Mouse (Mus musculus) hindbrain, embryonic 14.5 days (tissue): ENCODE data around the gene Ddx11. TPM values are rescaled to one million over a fixed set of nuclear protein-coding genes. Genes with fewer than 3 reads are reported as not detected.

ENCODE experiments used
- ATAC-seq: fragments of 200-750 bp; cut with Nextera tagmentation; 2 replicates; pipeline ENCODE4 v1.8.0; 2017; ENCODE audit warnings: moderate number of reproducible peaks, mild to moderate bottlenecking, moderate TSS enrichment, moderate library complexity; ENCODE audit not compliant: low FRiP score
- DNase-seq: peaks from one replicate; pipeline ENCODE4 v3.0.0-alpha.2; 2015; ENCODE audit warnings: low spot score
- H3K27ac ChIP-seq: fragments of 300-500 bp; sonication (generic); 2 replicates; pipeline ENCODE4 v1.5.1; 2014; ENCODE audit warnings: mild to moderate bottlenecking, moderate library complexity
- H3K27me3 ChIP-seq: fragments of 300-500 bp; sonication (generic); 2 replicates; pipeline ENCODE4 v1.6.1; 2014; ENCODE audit warnings: mild to moderate bottlenecking, low read length, mixed read lengths; ENCODE audit not compliant: control insufficient read depth, insufficient read depth
- H3K36me3 ChIP-seq: fragments of 300-500 bp; sonication (generic); replicated peaks from 2 replicates; pipeline ENCODE4 v1.6.1; 2014; ENCODE audit not compliant: control insufficient read depth, insufficient read depth
- H3K4me1 ChIP-seq: fragments of 300-500 bp; sonication (generic); replicated peaks from 2 replicates; pipeline ENCODE4 v1.6.1; 2014; ENCODE audit warnings: antibody characterized with exemption, low read length, mixed read lengths; ENCODE audit not compliant: control insufficient read depth, insufficient read depth
- H3K4me2 ChIP-seq: fragments of 300-500 bp; sonication (generic); replicated peaks from 2 replicates; pipeline ENCODE4 v1.6.1; 2014; ENCODE audit warnings: mild to moderate bottlenecking, moderate library complexity
- H3K4me3 ChIP-seq: fragments of 300-500 bp; sonication (generic); replicated peaks from 2 replicates; pipeline ENCODE4 v1.5.1; 2014; ENCODE audit warnings: mild to moderate bottlenecking, low read length
- H3K9ac ChIP-seq: fragments of 300-500 bp; sonication (generic); 2 replicates; pipeline ENCODE4 v1.6.1; 2014
- H3K9me3 ChIP-seq: fragments of 300-500 bp; sonication (generic); 2 replicates; pipeline ENCODE4 v1.6.1; 2016; ENCODE audit warnings: low read length; ENCODE audit not compliant: control insufficient read depth
- WGBS: fragments of 180-500 bp; shearing (Covaris S2); extraction: QIAGEN DNeasy Blood & Tissue Kit; methylation state at CpG from one replicate; pipeline ENCODE4 v1.1.7; 2014; 5-methylcytosine and 5-hydroxymethylcytosine counted together
- polyA plus RNA-seq: library from polyadenylated mRNA; unstranded; fragments of >200 nt; fragmentation: Nextera tagmentation; extraction: Ambion mirVana; gene quantifications from 2 replicates; pipeline ENCODE4 v1.2.1, GENCODE M21; 2014

Gene Ddx11
- polyA plus RNA-seq: 4.1 and 4.6 TPM in 2 replicates

GRCm38 (mm10) chr17:66123066-66123815, at the start of gene Ddx11:
Gene Ddx11 (plus strand): TSS chr17:66123520.
- Histone ChIP-seq H3K9ac (peak within 1 kb of the TSS; percentile 65), H3K4me3 (peak within 1 kb of the TSS; percentile 78), H3K36me3 (peaks cover 18% of the 10 kb centered on the region), H3K27me3 (no peaks in the 10 kb centered on the region), H3K27ac (peak within 1 kb of the TSS; percentile 47), H3K4me2 (peak within 1 kb of the TSS; percentile 67), H3K9me3 (no peaks in the 10 kb centered on the region), H3K4me1 (peaks cover 5% of the 10 kb centered on the region)
- DNase-seq: peak; percentile 97
- peak; percentile 75 for ATAC-seq
- 5% methylated on average over 45 of the region's 45 CpGs for WGBS

GRCm38 (mm10) chr17:66073971-66074370, 49.3 kb upstream of the Ddx11 start:
- H3K9me3 ChIP-seq: no peaks in the 10 kb centered on the region
- no peak for ATAC-seq
- peaks cover 32% of the 10 kb centered on the region for H3K4me1 ChIP-seq
- H3K27me3 ChIP-seq: no peaks in the 10 kb centered on the region
- 89% methylated on average over 7 of the region's 7 CpGs for WGBS
- peaks cover 4% of the 10 kb centered on the region; the same call in 1 of the 2 replicates for H3K36me3 ChIP-seq
- DNase-seq: no peak
- H3K27ac ChIP-seq: no peak overlapping the region
- no peak overlapping the region for H3K4me2 ChIP-seq
- H3K9ac ChIP-seq: no peak overlapping the region
- no peak overlapping the region for H3K4me3 ChIP-seq

GRCm38 (mm10) chr17:66075827-66076173, 47.5 kb upstream of the Ddx11 start:
- DNase-seq (no peak), ATAC-seq (no peak)
- Histone ChIP-seq H3K36me3 (peaks cover 20% of the 10 kb centered on the region), H3K9ac (peak overlapping the region; percentile 93), H3K4me3 (peak overlapping the region; percentile 96), H3K4me1 (peaks cover 32% of the 10 kb centered on the region), H3K27me3 (no peaks in the 10 kb centered on the region), H3K9me3 (no peaks in the 10 kb centered on the region), H3K4me2 (peak overlapping the region; percentile 89), H3K27ac (peak overlapping the region; percentile 97)
- WGBS: 6% methylated on average over 12 of the region's 12 CpGs

- Histone ChIP-seq H3K27me3 (no peaks in the 10 kb centered on the region), H3K36me3 (peaks cover 26% of the 10 kb centered on the region), H3K4me3 (peak overlapping the region; percentile 96), H3K9ac (peak overlapping the region; percentile 93), H3K27ac (peak overlapping the region; percentile 97), H3K4me2 (peak overlapping the region; percentile 89), H3K9me3 (no peaks in the 10 kb centered on the region), H3K4me1 (peaks cover 32% of the 10 kb centered on the region)
- DNase-seq: peak; percentile 58
- WGBS: under 1% methylated on average over 77 of the region's 95 CpGs
- ATAC-seq: peak; percentile 84
Measured at GRCm38 (mm10) chr17:66076174-66076927, 47.0 kb upstream of the Ddx11 start.

- Histone ChIP-seq H3K27me3 (no peaks in the 10 kb centered on the region), H3K9ac (peak within 1 kb of the TSS; percentile 93), H3K4me1 (peaks cover 32% of the 10 kb centered on the region), H3K27ac (peak within 1 kb of the TSS; percentile 97), H3K4me3 (peak within 1 kb of the TSS; percentile 96), H3K36me3 (peaks cover 29% of the 10 kb centered on the region), H3K4me2 (peak within 1 kb of the TSS; percentile 89), H3K9me3 (no peaks in the 10 kb centered on the region)
- ATAC-seq (peak; percentile 98), DNase-seq (peak; percentile 91)
- under 1% methylated on average over 53 of the region's 53 CpGs for WGBS
Measured at GRCm38 (mm10) chr17:66076934-66077333, 46.4 kb upstream of the Ddx11 start, which contains the start of gene Ankrd12. Gene Ankrd12 (minus strand): TSS chr17:66077089.

GRCm38 (mm10) chr17:66077437-66077850, 45.9 kb upstream of the Ddx11 start:
- peaks cover 32% of the 10 kb centered on the region for H3K4me1 ChIP-seq
- H3K36me3 ChIP-seq: peaks cover 29% of the 10 kb centered on the region
- H3K9me3 ChIP-seq: no peaks in the 10 kb centered on the region
- peak overlapping the region; percentile 97 for H3K27ac ChIP-seq
- H3K9ac ChIP-seq: peak overlapping the region; percentile 93
- no peaks in the 10 kb centered on the region for H3K27me3 ChIP-seq
- ATAC-seq: peak; percentile 71
- peak; percentile 33 for DNase-seq
- WGBS: under 1% methylated on average over 23 of the region's 23 CpGs
- peak overlapping the region; percentile 89 for H3K4me2 ChIP-seq
- H3K4me3 ChIP-seq: peak overlapping the region; percentile 96

GRCm38 (mm10) chr17:66084486-66084885, 38.8 kb upstream of the Ddx11 start:
- no peaks in the 10 kb centered on the region for H3K4me1 ChIP-seq
- H3K4me2 ChIP-seq: no peak overlapping the region
- no peak overlapping the region for H3K27ac ChIP-seq
- H3K36me3 ChIP-seq: peaks cover 68% of the 10 kb centered on the region
- WGBS: 86% methylated on average over 1 of the region's 1 CpGs
- no peak for DNase-seq
- H3K9ac ChIP-seq: no peak overlapping the region
- H3K27me3 ChIP-seq: no peaks in the 10 kb centered on the region
- H3K4me3 ChIP-seq: no peak overlapping the region
- no peaks in the 10 kb centered on the region for H3K9me3 ChIP-seq
- no peak for ATAC-seq

GRCm38 (mm10) chr17:66085038-66085437, 38.3 kb upstream of the Ddx11 start:
- Histone ChIP-seq H3K9ac (no peak overlapping the region), H3K27me3 (no peaks in the 10 kb centered on the region), H3K36me3 (peaks cover 66% of the 10 kb centered on the region), H3K4me2 (no peak overlapping the region), H3K4me1 (no peaks in the 10 kb centered on the region), H3K4me3 (no peak overlapping the region), H3K9me3 (no peaks in the 10 kb centered on the region), H3K27ac (no peak overlapping the region)
- DNase-seq (no peak), ATAC-seq (no peak)
- 100% methylated on average over 1 of the region's 1 CpGs for WGBS

- no peaks in the 10 kb centered on the region for H3K9me3 ChIP-seq
- no peaks in the 10 kb centered on the region for H3K4me1 ChIP-seq
- H3K4me2 ChIP-seq: no peak overlapping the region
- peaks cover 42% of the 10 kb centered on the region for H3K36me3 ChIP-seq
- H3K27me3 ChIP-seq: no peaks in the 10 kb centered on the region
- ATAC-seq (no peak), DNase-seq (no peak)
- no peak overlapping the region for H3K27ac ChIP-seq
- no peak overlapping the region for H3K4me3 ChIP-seq
- H3K9ac ChIP-seq: no peak overlapping the region
Measured at GRCm38 (mm10) chr17:66090251-66090650, 33.1 kb upstream of the Ddx11 start.
